Mouse (Mus musculus): ENCODE data around the gene Slc16a12. TPM values are rescaled to one million over a fixed set of nuclear protein-coding genes. Genes with fewer than 3 reads are reported as not detected.

Slc16a12 gene
- polyA plus RNA-seq, 1 experiment: not detected

GRCm38 (mm10) chr19:34624663-34625062 lies 122.4 kb downstream of the Slc16a12 start:
- H3K36me3 ChIP-seq (replicated peaks; ENCODE audit: low read length): no peaks in the 10 kb centered on the region
- H3K4me3 ChIP-seq (replicated peaks): no peak overlapping the region
- H3K4me1 ChIP-seq: peaks cover 6% of the 10 kb centered on the region
- H3K9me3 ChIP-seq: no peaks in the 10 kb centered on the region
- TF ChIP-seq GATA1 (IDR thresholded peaks at IDR 0.05; ENCODE audit: borderline replicate concordance, low read length) (no peak), FLI1 (IDR thresholded peaks at IDR 0.05; ENCODE audit: low read length) (no peak)
- peaks cover 12% of the 10 kb centered on the region for H3K27me3 ChIP-seq (replicated peaks)

- H3K9me3 ChIP-seq: no peaks in the 10 kb centered on the region
These were observed 123.3 kb downstream of the Slc16a12 start for GRCm38 (mm10) chr19:34623781-34624180.

GRCm38 (mm10) chr19:34620871-34621270 lies 126.2 kb downstream of the Slc16a12 start:
- Histone ChIP-seq H3K4me3 (replicated peaks) (no peak overlapping the region), H3K36me3 (replicated peaks; ENCODE audit: low read length) (no peaks in the 10 kb centered on the region), H3K27me3 (replicated peaks) (peaks cover 10% of the 10 kb centered on the region), H3K4me1 (peaks cover 6% of the 10 kb centered on the region), H3K9me3 (no peaks in the 10 kb centered on the region)
- TF ChIP-seq FLI1 (IDR thresholded peaks at IDR 0.05; ENCODE audit: low read length) (no peak), GATA1 (IDR thresholded peaks at IDR 0.05; ENCODE audit: borderline replicate concordance, low read length) (no peak)

More at GRCm38 (mm10) chr19:34623781-34624180, 123.3 kb downstream of the Slc16a12 start:
- no peak overlapping the region for H3K4me3 ChIP-seq (replicated peaks)
- H3K36me3 ChIP-seq (replicated peaks; ENCODE audit: low read length): no peaks in the 10 kb centered on the region
- TF ChIP-seq FLI1 (IDR thresholded peaks at IDR 0.05; ENCODE audit: low read length) (no peak), GATA1 (IDR thresholded peaks at IDR 0.05; ENCODE audit: borderline replicate concordance, low read length) (no peak)
- peaks cover 12% of the 10 kb centered on the region for H3K27me3 ChIP-seq (replicated peaks)
- peaks cover 6% of the 10 kb centered on the region for H3K4me1 ChIP-seq

Other genes starting within 250 kb of the Slc16a12 start
- 1.4 TPM in 1 of 2 replicates, not detected in the other for gene Lipa, start 219.8 kb downstream of the Slc16a12 start, polyA plus RNA-seq (2012; ENCODE audit: insufficient read depth, low replicate concordance)
- 0.25 TPM in 1 of 2 replicates, not detected in the other for gene Ifit2, start 196.6 kb downstream of the Slc16a12 start, polyA plus RNA-seq (2012; ENCODE audit: insufficient read depth, low replicate concordance)
- 1.9 TPM in 1 of 2 replicates, not detected in the other for gene Ifit3, start 163.8 kb downstream of the Slc16a12 start, polyA plus RNA-seq (2012; ENCODE audit: insufficient read depth, low replicate concordance)
- gene Ifit1bl1, start 145.3 kb downstream of the Slc16a12 start, polyA plus RNA-seq (2012; ENCODE audit: insufficient read depth, low replicate concordance): 0.06 TPM in 1 of 2 replicates, not detected in the other
- gene Ifit3b, start 139.3 kb downstream of the Slc16a12 start, polyA plus RNA-seq (2012; ENCODE audit: insufficient read depth, low replicate concordance): 1.2 TPM in 1 of 2 replicates, not detected in the other
- gene Ifit1bl2, start 106.5 kb downstream of the Slc16a12 start, polyA plus RNA-seq (2012; ENCODE audit: insufficient read depth, low replicate concordance): 0.30 TPM in 1 of 2 replicates, not detected in the other
- gene Ifit1, start 106.4 kb downstream of the Slc16a12 start, polyA plus RNA-seq (2012; ENCODE audit: insufficient read depth, low replicate concordance): 1.2 TPM in 1 of 2 replicates, not detected in the other
- 0.79 and 1.5 TPM in 2 replicates for gene Pank1, start 132.2 kb upstream of the Slc16a12 start, polyA plus RNA-seq (2012; ENCODE audit: insufficient read depth, low replicate concordance)
- gene Kif20b, start 175.1 kb upstream of the Slc16a12 start, polyA plus RNA-seq (2012; ENCODE audit: insufficient read depth, low replicate concordance): 0.68 and 1.2 TPM in 2 replicates

Measured in megakaryocyte, embryonic 14.5 days (primary cell).